Mouse (Mus musculus) G1E-ER4 (cell line): ENCODE results near the gene Ifit1bl2. TPM values are rescaled to one million over a fixed set of nuclear protein-coding genes. Genes with fewer than 3 reads are reported as not detected.
"Not testable (repeated sequence)": the region's sequence is repeated elsewhere in the genome, so short reads cannot be mapped to it uniquely, and the experiment has no call there.

Source experiments
- GATA1 ChIP-seq: IDR thresholded peaks from one replicate; pipeline ENCODE4 v1.8.0; 2012; ENCODE audit warnings: low read length, inconsistent platforms
- polyA plus RNA-seq: library from polyadenylated mRNA; stranded (reverse); fragments of >175 nt; gene quantifications from 2 replicates; pipeline ENCODE4 v1.2.3, GENCODE M21; 2012

The Ifit1bl2 gene
- polyA plus RNA-seq, 1 experiment = not detected

DNA sequence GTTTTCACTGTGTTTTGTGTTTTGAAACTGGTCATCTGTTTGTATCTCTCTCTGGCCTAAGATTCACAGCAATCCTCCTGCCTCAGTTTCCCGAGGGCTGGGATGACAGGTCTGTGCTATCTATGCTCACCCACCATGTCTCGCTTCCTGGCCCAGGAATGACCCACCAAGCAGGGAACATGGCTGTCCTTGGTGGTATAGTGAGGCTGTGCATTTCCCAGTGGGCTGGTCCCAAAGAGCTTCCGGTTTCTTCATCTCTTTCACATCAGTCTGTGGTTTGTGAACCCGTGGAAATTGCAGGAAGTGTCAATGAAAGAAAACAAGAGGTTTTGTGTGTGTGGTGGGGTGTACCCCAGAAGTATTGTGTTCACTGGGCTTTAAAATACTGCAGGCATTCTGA lies 15.9 kb downstream of the Ifit1bl2 start:
- TF ChIP-seq GATA1 = no peak

DNA sequence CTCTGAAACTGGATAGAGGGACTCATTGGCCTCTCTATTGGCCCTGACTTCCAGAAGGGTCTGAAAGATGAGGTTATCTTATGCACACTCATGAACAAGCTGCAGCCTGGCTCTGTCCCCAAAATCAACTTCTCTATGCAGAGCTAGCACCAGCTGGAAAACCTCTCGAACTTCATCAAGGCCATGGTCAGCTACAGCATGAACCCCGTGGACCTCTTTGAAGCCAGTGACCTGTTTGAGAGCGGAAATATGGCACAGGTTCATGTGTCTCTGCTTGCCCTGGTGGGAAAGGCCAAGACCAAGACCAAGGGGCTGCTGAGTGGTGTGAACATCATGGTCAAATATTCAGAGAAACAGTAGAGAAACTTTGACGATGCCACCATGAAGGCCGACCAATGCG lies 16.8 kb downstream of the Ifit1bl2 start:
- no peak for TF ChIP-seq GATA1

DNA sequence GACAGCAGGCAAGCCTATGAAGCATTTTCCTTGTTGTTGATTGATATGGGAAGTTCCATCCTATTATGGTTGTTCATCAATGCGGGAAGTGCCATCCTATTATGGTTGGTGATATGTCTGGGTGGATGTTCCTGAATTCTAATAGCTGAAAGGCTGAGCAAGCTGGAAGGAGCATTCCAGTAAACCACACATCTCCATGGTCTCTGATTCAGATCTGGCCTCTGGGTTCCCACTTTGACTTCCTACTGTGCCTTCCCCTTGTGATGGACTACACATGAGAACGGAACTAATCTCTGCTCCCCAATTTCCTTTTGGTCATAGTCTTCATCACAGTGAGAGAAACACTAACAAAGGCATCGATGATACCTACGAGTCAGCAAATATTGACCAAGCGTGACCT lies 19.7 kb downstream of the Ifit1bl2 start:
- TF ChIP-seq GATA1 = no peak

DNA sequence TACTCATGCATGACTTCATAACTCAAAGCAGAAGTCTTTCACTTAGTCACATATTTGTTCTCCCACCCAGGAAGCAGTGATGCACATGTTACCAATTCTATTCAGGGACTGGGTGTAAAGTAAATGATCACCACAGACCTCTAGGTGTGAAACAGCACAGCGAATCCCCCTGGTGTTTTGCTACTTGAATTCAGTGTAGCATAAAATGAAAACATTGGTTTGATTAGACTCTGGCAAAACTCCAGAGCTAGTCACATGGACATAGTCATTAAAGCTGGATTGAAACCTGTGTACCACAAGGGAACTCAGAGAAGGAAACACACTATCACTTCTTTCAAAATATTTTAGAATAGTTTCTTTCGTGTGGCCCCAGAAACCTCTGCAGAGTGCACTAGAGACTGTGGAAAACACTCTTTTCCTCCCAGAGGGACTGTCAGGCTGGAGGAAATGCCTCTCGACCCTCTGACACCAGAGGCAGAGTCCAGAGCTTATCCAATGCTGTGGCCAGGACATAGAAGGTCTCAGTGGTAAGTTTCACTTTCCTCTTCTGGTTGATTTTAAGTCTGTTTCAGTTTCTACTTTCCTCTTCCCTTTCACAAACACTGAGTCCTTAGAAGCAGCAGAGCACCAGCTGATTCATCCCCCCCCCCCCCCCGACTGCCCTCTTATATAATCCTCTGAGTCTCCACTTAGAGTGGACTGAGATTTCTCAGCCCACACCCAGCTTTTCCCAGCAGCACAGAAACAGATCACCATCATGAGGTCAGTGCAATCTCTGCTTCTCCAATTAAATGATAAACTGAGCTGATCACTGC lies 33.1 kb downstream of the Ifit1bl2 start, which contains the start of gene Ifit3b:
TSS of gene Ifit3b (plus strand) at position 734 of the 815 bp plus-strand sequence.
- TF ChIP-seq GATA1 = not testable (repeated sequence)

DNA sequence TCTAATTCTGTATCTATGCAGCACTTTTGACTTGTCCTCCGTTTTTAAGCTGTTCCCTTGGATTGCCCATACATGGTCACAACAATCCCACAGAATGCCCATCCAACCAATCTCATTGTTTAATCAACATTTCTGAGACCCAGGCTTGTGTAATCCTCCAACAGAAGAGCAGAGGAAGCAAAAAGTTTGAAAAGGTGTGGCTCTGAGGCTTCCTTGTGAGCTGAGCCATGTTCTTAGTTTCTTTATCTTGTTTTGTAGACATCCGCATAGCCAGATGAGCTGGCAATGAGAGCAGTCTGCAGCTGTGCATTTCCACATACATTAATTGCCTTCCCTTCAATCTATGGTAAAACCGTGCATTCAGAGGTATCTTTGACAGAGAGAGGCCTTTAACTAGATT lies 35.1 kb downstream of the Ifit1bl2 start:
- TF ChIP-seq GATA1 = no peak

DNA sequence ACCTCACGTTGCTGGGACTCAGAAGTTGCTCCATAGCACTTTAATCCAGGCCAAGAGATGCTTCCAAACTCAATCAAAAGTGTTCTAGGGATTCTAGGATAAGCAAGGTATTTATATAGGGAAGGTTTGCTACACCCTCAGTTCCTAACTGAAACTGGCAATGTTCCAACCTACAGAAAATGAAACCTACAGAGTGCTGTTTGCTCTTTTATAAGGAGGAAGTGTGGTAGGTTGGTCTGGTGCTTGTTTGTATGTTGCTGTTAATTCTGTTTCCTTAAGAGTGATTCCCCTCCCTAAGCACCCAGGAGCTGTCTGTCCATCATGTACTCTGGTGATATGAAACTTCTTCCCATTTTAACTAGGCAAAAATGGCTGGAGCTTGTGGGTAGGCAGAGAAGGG lies 38.7 kb downstream of the Ifit1bl2 start, which contains the start of gene Ifit1bl1:
TSS of gene Ifit1bl1 (minus strand) at position 69 of the 400 bp plus-strand sequence.
- not testable (repeated sequence) for TF ChIP-seq GATA1

DNA sequence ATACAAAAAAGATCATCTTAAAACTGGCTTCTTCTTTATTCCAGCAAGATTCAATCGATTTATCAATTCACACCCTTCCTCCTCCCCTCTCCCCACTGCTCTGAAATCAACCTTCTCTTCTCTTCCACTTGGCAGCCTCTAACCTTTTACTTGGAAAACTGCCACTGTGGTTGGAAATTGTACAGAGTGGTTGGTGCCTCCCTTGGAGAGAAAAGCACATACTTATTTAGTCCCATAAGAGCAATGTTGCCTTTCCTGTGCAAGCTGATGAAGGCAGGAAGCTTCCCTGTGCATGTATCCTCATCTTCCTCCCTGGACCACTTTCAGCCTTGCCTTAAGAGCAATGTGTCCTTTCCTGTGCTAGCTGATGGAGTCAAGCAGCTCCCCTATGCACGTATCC lies 42.2 kb downstream of the Ifit1bl2 start:
- TF ChIP-seq GATA1 = no peak

DNA sequence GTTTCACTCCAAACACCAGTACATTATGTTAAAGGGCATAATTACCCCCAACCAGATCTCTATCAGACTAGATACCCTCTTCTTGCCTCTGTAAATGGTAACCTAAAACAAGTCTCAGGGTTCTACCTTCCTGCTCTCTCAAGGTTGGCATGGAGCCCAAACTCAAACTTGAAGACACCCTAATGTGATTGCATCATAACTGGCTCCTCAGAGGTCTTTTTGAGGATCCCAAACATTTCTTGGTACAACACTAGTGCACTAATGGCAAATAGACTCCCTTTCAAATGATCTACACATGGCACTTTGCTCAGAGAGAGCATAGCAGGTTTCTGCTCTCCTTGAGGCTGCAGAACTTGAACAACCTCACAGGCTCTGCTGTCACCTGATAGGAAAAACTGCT lies 43.7 kb downstream of the Ifit1bl2 start:
- no peak for TF ChIP-seq GATA1

DNA sequence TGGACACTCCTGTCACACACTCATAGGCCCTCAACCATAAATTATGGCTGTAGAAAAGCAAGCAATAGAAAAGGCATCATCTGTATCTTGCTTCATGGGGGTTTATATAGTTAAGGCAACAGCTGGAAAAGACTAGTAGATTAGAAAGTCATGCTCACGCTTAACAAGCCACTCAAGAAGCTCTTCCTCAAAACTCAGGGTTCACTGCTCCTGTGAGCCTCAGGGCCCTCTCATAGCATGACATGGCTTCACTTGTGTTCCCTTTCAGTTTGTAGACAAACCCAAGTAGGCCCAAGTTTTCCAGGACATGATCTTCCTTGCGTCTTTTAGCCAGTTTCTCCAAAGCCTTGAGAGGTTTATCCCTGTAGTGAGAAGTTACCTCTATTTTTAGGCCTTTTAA lies 47.1 kb downstream of the Ifit1bl2 start:
- TF ChIP-seq GATA1 = no peak

DNA sequence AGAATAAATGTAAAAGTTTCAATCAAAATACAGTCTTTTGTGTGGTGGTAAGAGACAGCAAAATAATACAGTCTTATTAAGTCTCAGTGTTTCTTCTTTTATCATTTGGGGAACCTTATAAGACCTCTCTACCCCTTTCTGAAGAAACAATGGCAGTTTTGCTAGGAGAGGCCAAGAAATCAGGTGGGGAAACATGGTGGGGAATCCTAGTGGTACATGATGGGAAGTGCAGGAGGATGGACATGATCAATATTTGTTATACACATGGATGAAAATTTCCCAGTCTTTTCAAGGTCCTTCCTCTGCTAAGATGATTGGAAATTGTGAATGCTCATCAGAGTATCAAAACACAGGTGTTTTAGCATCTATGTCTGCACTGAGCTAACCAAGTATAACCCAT lies 51.6 kb downstream of the Ifit1bl2 start:
- no peak for TF ChIP-seq GATA1

DNA sequence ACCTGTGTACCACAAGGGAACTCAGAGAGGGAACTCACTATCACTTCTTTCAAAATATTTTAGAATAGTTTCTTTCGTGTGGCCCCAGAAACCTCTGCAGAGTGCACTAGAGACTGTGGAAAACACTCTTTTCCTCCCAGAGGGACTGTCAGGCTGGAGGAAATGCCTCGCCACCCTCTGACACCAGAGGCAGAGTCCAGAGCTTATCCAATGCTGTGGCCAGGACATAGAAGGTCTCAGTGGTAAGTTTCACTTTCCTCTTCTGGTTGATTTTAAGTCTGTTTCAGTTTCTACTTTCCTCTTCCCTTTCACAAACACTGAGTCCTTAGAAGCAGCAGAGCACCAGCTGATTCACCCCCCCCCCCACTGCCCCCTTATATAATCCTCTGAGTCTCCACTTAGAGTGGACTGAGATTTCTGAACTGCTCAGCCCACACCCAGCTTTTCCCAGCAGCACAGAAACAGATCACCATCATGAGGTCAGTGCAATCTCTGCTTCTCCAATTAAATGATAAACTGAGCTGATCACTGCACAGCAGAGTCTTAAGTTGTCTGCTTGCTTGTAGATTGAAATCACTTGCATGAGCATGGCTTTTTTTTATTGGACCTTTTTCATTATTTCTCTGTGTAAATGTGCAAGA lies 57.3 kb downstream of the Ifit1bl2 start, which contains the start of gene Ifit3:
TSS of gene Ifit3 (plus strand) at position 406 of the 641 bp plus-strand sequence.
- TF ChIP-seq GATA1 = not testable (repeated sequence)

DNA sequence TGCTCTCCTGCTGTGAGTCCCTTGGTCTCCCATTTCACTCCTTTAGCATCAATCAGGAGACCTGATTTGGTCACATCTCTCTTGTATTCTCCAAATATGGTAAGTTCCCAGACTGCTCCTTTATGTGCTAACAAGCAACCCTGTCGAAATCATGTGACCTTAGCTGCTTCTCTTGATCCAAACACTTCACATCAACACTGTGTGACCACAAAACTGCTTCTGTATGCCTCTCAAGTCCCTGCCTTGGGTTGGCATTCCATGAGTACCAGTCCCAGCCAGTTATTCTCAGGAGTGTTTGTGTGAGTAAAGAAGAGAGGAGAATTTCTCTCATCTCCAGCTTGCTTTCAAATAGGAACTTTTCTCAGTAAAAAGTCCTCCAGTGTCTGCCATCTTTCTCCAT lies 63.4 kb downstream of the Ifit1bl2 start:
- no peak for TF ChIP-seq GATA1

DNA sequence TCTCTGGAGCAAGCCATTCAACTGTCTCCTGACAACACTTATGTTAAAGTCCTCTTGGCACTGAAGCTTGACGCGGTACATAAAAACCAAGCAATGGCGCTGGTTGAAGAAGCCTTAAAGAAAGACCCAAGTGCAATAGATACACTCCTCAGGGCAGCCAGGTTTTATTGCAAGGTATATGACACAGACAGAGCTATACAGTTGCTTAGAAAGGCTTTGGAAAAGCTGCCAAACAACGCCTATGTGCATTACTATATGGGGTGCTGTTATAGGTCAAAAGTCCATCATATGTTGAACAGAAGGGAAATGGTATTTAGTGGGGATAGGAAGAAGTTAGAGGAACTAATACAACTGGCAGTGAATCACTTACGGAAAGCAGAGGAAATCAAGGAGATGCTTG lies 66.9 kb downstream of the Ifit1bl2 start:
- no peak for TF ChIP-seq GATA1

DNA sequence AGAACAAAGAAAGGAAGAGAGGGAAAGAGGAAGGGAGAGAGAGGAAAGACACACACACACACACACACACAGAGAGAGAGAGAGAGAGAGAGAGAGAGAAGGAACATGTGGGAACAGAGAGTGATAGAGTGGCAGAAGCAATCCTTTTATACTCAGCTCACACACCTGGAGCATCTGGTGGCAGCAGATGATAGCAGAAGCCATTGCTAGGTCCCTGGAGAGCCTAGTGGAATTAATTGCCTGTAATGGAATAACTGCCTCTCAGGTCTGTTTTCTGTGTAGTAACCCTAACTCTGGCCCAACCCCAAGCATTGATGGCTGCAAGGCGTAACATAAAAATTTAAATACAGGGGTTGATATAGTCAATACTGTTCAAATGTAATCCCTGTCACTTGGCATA lies 69.5 kb downstream of the Ifit1bl2 start:
- TF ChIP-seq GATA1 = no peak

DNA sequence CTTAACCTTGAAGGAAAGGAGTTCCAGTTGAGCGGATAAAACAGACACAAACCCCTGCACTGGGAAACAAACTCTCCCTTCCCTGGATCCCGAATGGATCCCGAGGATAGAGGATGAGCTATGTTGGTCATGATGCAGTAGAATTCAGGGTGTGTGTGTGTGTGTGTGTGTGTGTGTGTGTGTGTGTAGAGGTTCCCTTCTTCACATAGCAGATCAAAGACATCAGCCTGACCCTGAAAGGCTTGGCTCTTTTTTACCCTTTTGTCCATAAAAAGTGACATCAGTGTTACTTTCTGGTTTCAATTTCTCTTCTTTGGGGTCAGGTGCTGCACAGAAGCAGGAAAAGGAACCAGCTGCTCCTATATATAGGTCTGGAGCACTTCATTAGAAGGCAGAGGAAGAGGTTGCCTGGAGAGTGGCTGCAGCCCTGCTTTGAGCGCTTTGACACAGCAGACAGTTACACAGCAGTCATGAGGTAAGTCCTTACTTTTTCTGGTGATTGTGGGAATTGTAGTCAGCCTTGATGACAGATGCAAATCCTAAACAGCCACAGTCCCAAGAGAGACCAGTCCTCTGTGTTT lies 70.6 kb downstream of the Ifit1bl2 start:
- TF ChIP-seq GATA1 = no peak
